Mouse (Mus musculus): ENCODE data around the gene Calcrl.

DNA sequence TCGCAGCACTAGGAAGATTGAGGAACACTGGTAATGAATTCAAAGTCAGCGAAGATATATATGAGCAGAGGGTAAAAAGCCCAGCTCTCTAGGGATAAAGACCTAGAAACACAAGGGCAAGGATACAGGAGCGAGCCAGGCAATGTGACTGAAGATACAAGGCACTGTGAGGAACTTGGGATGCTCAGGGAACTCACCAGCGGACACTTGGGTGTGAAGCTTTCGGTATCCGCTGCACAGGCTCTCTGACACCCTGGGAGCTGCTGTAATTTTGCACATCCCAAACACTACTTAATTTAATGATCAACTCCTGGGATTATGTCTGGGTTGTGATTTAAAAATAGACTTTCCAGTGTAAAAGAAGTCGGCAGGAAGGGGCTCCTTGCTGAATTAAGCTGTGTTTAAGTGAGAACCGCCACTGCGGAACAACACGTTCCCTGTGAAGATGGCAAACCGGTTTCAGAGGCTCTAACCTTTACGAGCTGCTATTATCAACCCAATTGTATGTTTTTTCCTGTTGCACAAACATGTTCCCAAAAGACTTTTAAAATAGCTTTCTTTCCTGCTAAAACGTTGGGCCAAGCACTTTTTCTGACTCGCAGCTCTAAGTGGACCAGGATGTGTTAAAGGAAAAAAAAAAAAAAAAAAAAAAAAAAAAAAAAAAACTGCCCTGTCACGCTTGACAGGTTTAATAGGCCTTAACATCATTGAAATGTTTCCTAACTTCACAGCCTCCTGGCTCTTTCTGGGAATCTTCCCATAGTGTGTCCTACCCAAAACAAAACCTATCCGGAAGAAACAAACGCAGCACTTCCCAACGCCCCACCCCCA lies 38.4 kb downstream of the Calcrl start:
- TF ChIP-seq CTCF (IDR thresholded peaks at IDR 0.05; ENCODE audit: extremely low read depth, insufficient read length, insufficient replicate concordance, low read depth, low read length) (no peak), POLR2A (IDR thresholded peaks at IDR 0.05; ENCODE audit: low read depth, low read length) (no peak)
